Mouse (Mus musculus) CH12.LX (cell line): ENCODE measurements at regions not wholly inside any gene's neighbourhood (a gene's known extent, or its start where the extent isn't known, plus 50 kb on each side); places are given as distances from the start of the nearest gene placed in this dataset.
A peak's percentile ranks its signal among the peaks of the same experiment; 100 is the strongest.

ENCODE experiments used
- DNase-seq: peaks from one replicate; pipeline ENCODE4 v3.0.0-alpha.2; 2013; ENCODE audit errors: extremely low read depth
- H3K27ac ChIP-seq: 2 replicates; pipeline ENCODE4 v1.5.1; 2012; ENCODE audit warnings: low read depth, mild to moderate bottlenecking, control low read depth, moderate library complexity; ENCODE audit not compliant: insufficient read depth
- H3K27me3 ChIP-seq: replicated peaks from 2 replicates; pipeline ENCODE3; 2012; ENCODE audit warnings: inconsistent platforms
- H3K36me3 ChIP-seq, 2 experiments: replicated peaks in 1 of 2; 2 replicates each; pipeline versions ENCODE3 to v1.6.1; 2012; ENCODE audit warnings: inconsistent platforms in 1 of 2, low read length in 1 of 2, mild to moderate bottlenecking in 1 of 2, mixed read lengths in 1 of 2, moderate library complexity in 1 of 2; ENCODE audit not compliant: control insufficient read depth in 1 of 2, insufficient read depth in 1 of 2
- H3K4me1 ChIP-seq, 2 experiments: 2 replicates each; pipeline ENCODE4 v1.6.1; 2012; ENCODE audit warnings: inconsistent platforms in 1 of 2, moderate library complexity in 1 of 2; ENCODE audit not compliant: insufficient read depth in 2 of 2, control insufficient read depth in 1 of 2
- H3K4me2 ChIP-seq: 2 replicates; pipeline ENCODE4 v1.6.1; 2012; ENCODE audit warnings: low read depth, mild to moderate bottlenecking, control low read depth; ENCODE audit not compliant: poor library complexity, insufficient read depth, severe bottlenecking
- H3K4me3 ChIP-seq, 3 experiments: fragments of 150-350 bp in 1 of 3; sonication (generic) in 1 of 3; replicated peaks in 1 of 3; 2 replicates each; pipeline versions ENCODE3 to v1.5.1; 2011 to 2012; ENCODE audit warnings: low read depth in 2 of 3, low read length in 2 of 3, mild to moderate bottlenecking in 2 of 3, moderate library complexity in 2 of 3, control low read depth in 1 of 3, improper control_type of control experiment in 1 of 3, inconsistent platforms in 1 of 3, mixed read lengths in 1 of 3; ENCODE audit not compliant: poor library complexity in 1 of 3
- H3K79me2 ChIP-seq: replicated peaks from 2 replicates; pipeline ENCODE4 v1.6.1; 2012; ENCODE audit warnings: mild to moderate bottlenecking, moderate library complexity; ENCODE audit not compliant: control insufficient read depth, poor library complexity, insufficient read depth, severe bottlenecking; ENCODE audit errors: extremely low read depth
- H3K9ac ChIP-seq: 2 replicates; pipeline ENCODE4 v1.6.1; 2012; ENCODE audit warnings: low read depth, mild to moderate bottlenecking, control low read depth, moderate library complexity; ENCODE audit not compliant: insufficient read depth
- H3K9me3 ChIP-seq: replicated peaks from 2 replicates; pipeline ENCODE3; 2012; ENCODE audit warnings: low read length, inconsistent platforms, mixed read lengths
- BHLHE40 ChIP-seq: IDR thresholded peaks from 2 replicates; pipeline ENCODE4 v1.6.1; 2011; ENCODE audit warnings: mild to moderate bottlenecking, low read depth, low read length, improper control_type of control experiment
- CHD1 ChIP-seq: IDR thresholded peaks from 2 replicates; pipeline ENCODE4 v1.6.1; 2012; ENCODE audit warnings: low read depth, low read length, improper control_type of control experiment, inconsistent platforms
- E2F4 ChIP-seq: IDR thresholded peaks from 2 replicates; pipeline ENCODE4 v1.6.1; 2011; ENCODE audit warnings: low read depth, low read length, improper control_type of control experiment; ENCODE audit not compliant: insufficient replicate concordance
- EP300 ChIP-seq: IDR thresholded peaks from 2 replicates; pipeline ENCODE4 v1.6.1; 2011; ENCODE audit warnings: low read length, improper control_type of control experiment
- ETS1 ChIP-seq: conservative IDR thresholded peaks from 2 replicates; pipeline ENCODE4 v1.6.1; 2012; ENCODE audit warnings: low read depth, mild to moderate bottlenecking, inconsistent platforms, low read length, improper control_type of control experiment, moderate library complexity
- HCFC1 ChIP-seq: IDR thresholded peaks from 2 replicates; pipeline ENCODE4 v1.6.1; 2012; ENCODE audit warnings: low read depth, mild to moderate bottlenecking, inconsistent platforms, low read length, improper control_type of control experiment
- IRF4 ChIP-seq: IDR thresholded peaks from 2 replicates; pipeline ENCODE4 v1.6.1; 2014; ENCODE audit warnings: low read depth, mild to moderate bottlenecking, inconsistent platforms, low read length, improper control_type of control experiment
- MAFK ChIP-seq: IDR thresholded peaks from 2 replicates; pipeline ENCODE4 v1.6.1; 2011; ENCODE audit warnings: low read length, improper control_type of control experiment; ENCODE audit not compliant: insufficient replicate concordance
- MEF2A ChIP-seq: IDR thresholded peaks from 2 replicates; pipeline ENCODE4 v1.6.1; 2014; ENCODE audit warnings: low read depth, mild to moderate bottlenecking, inconsistent platforms, low read length, improper control_type of control experiment, borderline replicate concordance
- NELFE ChIP-seq: IDR thresholded peaks from 2 replicates; pipeline ENCODE4 v1.6.1; 2011; ENCODE audit warnings: low read depth, low read length, improper control_type of control experiment
- PAX5 ChIP-seq: IDR thresholded peaks from 2 replicates; pipeline ENCODE4 v1.6.1; 2012; ENCODE audit warnings: low read length, inconsistent platforms, mixed read lengths
- POLR2AphosphoS2 ChIP-seq: IDR thresholded peaks from 2 replicates; pipeline ENCODE4 v1.6.1; 2011; ENCODE audit warnings: low read depth, low read length, improper control_type of control experiment
- RCOR1 ChIP-seq: conservative IDR thresholded peaks from 2 replicates; pipeline ENCODE4 v1.6.1; 2012; ENCODE audit warnings: low read depth, mild to moderate bottlenecking, inconsistent platforms, low read length, improper control_type of control experiment
- SIN3A ChIP-seq: IDR thresholded peaks from 2 replicates; pipeline ENCODE4 v1.6.1; 2012; ENCODE audit warnings: low read length, improper control_type of control experiment, inconsistent platforms
- TBP ChIP-seq: conservative IDR thresholded peaks from 2 replicates; pipeline ENCODE4 v1.6.1; 2011; ENCODE audit warnings: low read depth, low read length, improper control_type of control experiment
- TCF12 ChIP-seq: IDR thresholded peaks from 2 replicates; pipeline ENCODE4 v1.6.1; 2014; ENCODE audit warnings: low read depth, mild to moderate bottlenecking, inconsistent platforms, low read length, improper control_type of control experiment
- USF2 ChIP-seq: conservative IDR thresholded peaks from 2 replicates; pipeline ENCODE4 v1.6.1; 2011; ENCODE audit warnings: low read depth, low read length, improper control_type of control experiment
- ZC3H11A ChIP-seq: IDR thresholded peaks from 2 replicates; pipeline ENCODE4 v1.6.1; 2012; ENCODE audit warnings: low read depth, mild to moderate bottlenecking, inconsistent platforms, low read length, improper control_type of control experiment
- ZKSCAN1 ChIP-seq: IDR thresholded peaks from 2 replicates; pipeline ENCODE4 v1.6.1; 2012; ENCODE audit warnings: low read depth, inconsistent platforms, low read length, improper control_type of control experiment, borderline replicate concordance
- ZNF384 ChIP-seq: IDR thresholded peaks from 2 replicates; pipeline ENCODE4 v1.6.1; 2012; ENCODE audit warnings: low read depth, low read length, improper control_type of control experiment, inconsistent platforms
- dilution Hi-C: fragments of 300-500 bp; cut with MboI; formaldehyde crosslinking; loops from 2 replicates; pipeline ENCODE4 v1.14.3; 2020; ENCODE audit warnings: low sequenced_read_pairs; ENCODE audit not compliant: extremely low pct_unique_long_range_greater_than_20kb, extremely low pct_ligation_motif_present
- in situ Hi-C: fragments of 300-500 bp; cut with MboI; formaldehyde crosslinking; loops from 3 replicates; pipeline ENCODE4 v1.14.3; 2019; ENCODE audit warnings: low sequenced_read_pairs, low pct_ligation_motif_present, low pct_unique_long_range_greater_than_20kb, mixed read lengths

- Histone ChIP-seq H3K27ac (no peak overlapping the region; the same call in 1 of the 2 replicates), H3K9ac (peak overlapping the region; percentile 63), H3K9me3 (no peaks in the 10 kb centered on the region), H3K4me3 (no peak overlapping the region), H3K4me2 (peak overlapping the region; percentile 2; the same call in 1 of the 2 replicates), H3K79me2 (no peaks in the 10 kb centered on the region), H3K4me1 (peaks cover 6 to 42% of the 10 kb centered on the region in 2 experiments; a peak in 3 of 4 replicates), H3K36me3 (no peaks in the 10 kb centered on the region), H3K27me3 (no peaks in the 10 kb centered on the region)
- DNase-seq: peak; percentile 77
- dilution Hi-C loops (no loop called here), in situ Hi-C loops (loop anchor here (10.0 kb wide), 1 partner anchor 97 kb away; no protein-coding TSS in a partner anchor)
- peak; percentile 65 for TF ChIP-seq ZNF384
- TF ChIP-seq BHLHE40: peak; percentile 64
- no peak for TF ChIP-seq RCOR1
- TF ChIP-seq ETS1: peak; percentile 86
- no peak for TF ChIP-seq TCF12
- TF ChIP-seq NELFE: 0 out of 2 replicates have a peak, but pooled peaks have one; percentile 30
- no peak for TF ChIP-seq TBP
- TF ChIP-seq IRF4: peak; percentile 24; the same call in 1 of the 2 replicates
- TF ChIP-seq HCFC1: peak; percentile 35; the same call in 1 of the 2 replicates
- no peak for TF ChIP-seq POLR2AphosphoS2
- no peak for TF ChIP-seq ZKSCAN1
- 0 out of 2 replicates have a peak, but pooled peaks have one; percentile 36 for TF ChIP-seq SIN3A
- no peak for TF ChIP-seq USF2
- peak; percentile 78; the same call in 1 of the 2 replicates for TF ChIP-seq CHD1
- TF ChIP-seq MEF2A: no peak
- no peak for TF ChIP-seq E2F4
- peak; percentile 65 for TF ChIP-seq EP300
- TF ChIP-seq MAFK: peak; percentile 92
These were observed 105.1 kb downstream of the Gja1 start for GRCm38 (mm10) chr10:56482156-56482716.

- Histone ChIP-seq H3K27ac (no peak overlapping the region), H3K4me2 (no peak overlapping the region), H3K79me2 (no peaks in the 10 kb centered on the region), H3K36me3 (no peaks in the 10 kb centered on the region), H3K9ac (no peak overlapping the region), H3K4me3 (no peak overlapping the region), H3K9me3 (no peaks in the 10 kb centered on the region), H3K4me1 (peaks cover 3 to 43% of the 10 kb centered on the region in 2 experiments; a peak in 3 of 4 replicates), H3K27me3 (no peaks in the 10 kb centered on the region)
- in situ Hi-C loops (loop anchor here (10.0 kb wide), 1 partner anchor 100 kb away; no protein-coding TSS in a partner anchor), dilution Hi-C loops (no loop called here)
- no peak for DNase-seq
- TF ChIP-seq RCOR1 (no peak), CHD1 (no peak), ZC3H11A (no peak), EP300 (no peak), PAX5 (no peak)
These were observed 107.8 kb downstream of the Gja1 start for GRCm38 (mm10) chr10:56484931-56485330.
